Mouse (Mus musculus): ENCODE results near the gene Gm7697. TPM values are rescaled to one million over a fixed set of nuclear protein-coding genes. Genes with fewer than 3 reads are reported as not detected.

Gm7697 gene
- not detected in 2 replicates for total RNA-seq (2023)

GRCm38 (mm10) chr8:69522876-69523275, at the start of gene Gm7697:
TSS of gene Gm7697 (minus strand) at chr8:69522976.

GRCm38 (mm10) chr8:69453465-69453864, 69.3 kb downstream of the Gm7697 start, which contains the start of gene Gm9495:
TSS of gene Gm9495 (minus strand) at chr8:69453565.

Other genes with a start within 250 kb of the Gm7697 start
- not detected in 2 replicates for gene Gm9495, start 69.4 kb downstream of the Gm7697 start, total RNA-seq (2023)
- gene Zfp868, start 102.6 kb upstream of the Gm7697 start, total RNA-seq (2023) = 43.0 and 61.8 TPM in 2 replicates
- not detected in 2 replicates for gene Zfp964, start 131.5 kb upstream of the Gm7697 start, total RNA-seq (2023)
- gene Zfp869, start 187.7 kb upstream of the Gm7697 start, total RNA-seq (2023) = 35.8 and 46.9 TPM in 2 replicates
- 1.0 and 2.1 TPM in 2 replicates for gene Zfp963, start 227.0 kb upstream of the Gm7697 start, total RNA-seq (2023)

All from neutrophil, adult 65 days (primary cell).